Mouse (Mus musculus): ENCODE results near the gene Amotl2.

DNA sequence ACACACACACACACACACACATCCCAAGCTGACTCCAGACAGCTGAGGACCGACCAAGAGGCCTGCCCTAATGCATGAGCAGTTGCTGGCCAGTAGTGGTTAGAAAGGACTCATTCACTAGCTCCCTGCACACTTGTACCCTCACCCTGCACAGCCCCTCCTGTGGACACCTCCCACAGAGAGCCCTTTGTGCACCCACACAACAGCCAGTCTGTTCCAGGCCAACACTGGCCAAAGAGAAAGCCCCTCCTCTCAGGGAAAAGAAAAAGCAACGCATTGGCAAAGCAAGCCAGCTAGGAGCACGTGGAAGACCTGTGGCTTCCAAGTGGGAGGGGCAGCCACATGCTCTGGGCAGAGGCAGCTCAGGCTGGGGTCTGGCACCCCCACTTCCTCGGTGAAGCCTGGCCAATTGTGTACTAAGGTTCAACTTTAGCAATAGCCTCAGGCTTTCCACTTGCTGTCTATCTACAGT, 7.6 kb downstream of the Amotl2 start:
- TF ChIP-seq CTCF (IDR thresholded peaks at IDR 0.05; ENCODE audit: low read depth), result no peak
- TF ChIP-seq EP300 (IDR thresholded peaks at IDR 0.05; ENCODE audit: low read depth), result no peak

All from liver, postnatal 0 days (tissue).